Mouse (Mus musculus): ENCODE results near the gene Cnn2. TPM values are rescaled to one million over a fixed set of nuclear protein-coding genes. Genes with fewer than 3 reads are reported as not detected.
A peak's percentile ranks its signal among the peaks of the same experiment; 100 is the strongest.

The Cnn2 gene
- polyA plus RNA-seq, 1 experiment from 2014 or later: 320 TPM

- Histone ChIP-seq H3K36me3 (ENCODE audit: control insufficient read depth, insufficient read depth, low read length) (peaks cover 36% of the 10 kb centered on the region), H3K27ac (ENCODE audit: low read depth) (peak overlapping the region; percentile 17; the same call in 1 of the 2 replicates), H3K4me1 (replicated peaks; ENCODE audit: control insufficient read depth, insufficient read depth, low read length) (peaks cover 6% of the 10 kb centered on the region; the same call in 1 of the 2 replicates), H3K27me3 (replicated peaks; ENCODE audit: control insufficient read depth, insufficient read depth, low read length) (peaks cover 3% of the 10 kb centered on the region; the same call in 1 of the 2 replicates), H3K9me3 (ENCODE audit: control insufficient read depth, low read length) (no peaks in the 10 kb centered on the region), H3K9ac (ENCODE audit: low read length) (peak overlapping the region; percentile 37), H3K4me2 (ENCODE audit: low read length) (peak overlapping the region; percentile 54), H3K4me3 (ENCODE audit: low read depth, low read length) (peak overlapping the region; percentile 42)
- ATAC-seq (replicated peaks; ENCODE audit: low FRiP score, low TSS enrichment, low read depth): peak; percentile 58
- under 1% methylated on average over 35 of the region's 35 CpGs for WGBS
- peak; percentile 86 for DNase-seq (ENCODE audit: low spot score)
These were observed 8.8 kb downstream of the Cnn2 start for GRCm38 (mm10) chr10:79997034-79997760.

GRCm38 (mm10) chr10:79997819-79998218 lies 9.4 kb downstream of the Cnn2 start:
- Histone ChIP-seq H3K27ac (ENCODE audit: low read depth) (no peak overlapping the region), H3K36me3 (ENCODE audit: control insufficient read depth, insufficient read depth, low read length) (peaks cover 30% of the 10 kb centered on the region), H3K9ac (ENCODE audit: low read length) (peak overlapping the region; percentile 21; the same call in 1 of the 2 replicates), H3K4me1 (replicated peaks; ENCODE audit: control insufficient read depth, insufficient read depth, low read length) (peaks cover 6% of the 10 kb centered on the region; the same call in 1 of the 2 replicates), H3K4me3 (ENCODE audit: low read depth, low read length) (peak overlapping the region; percentile 42), H3K4me2 (ENCODE audit: low read length) (peak overlapping the region; percentile 54), H3K27me3 (replicated peaks; ENCODE audit: control insufficient read depth, insufficient read depth, low read length) (peaks cover 3% of the 10 kb centered on the region; the same call in 1 of the 2 replicates), H3K9me3 (ENCODE audit: control insufficient read depth, low read length) (no peaks in the 10 kb centered on the region)
- ATAC-seq (replicated peaks; ENCODE audit: low FRiP score, low TSS enrichment, low read depth) (0 out of 2 replicates have a peak, but pooled peaks have one; percentile 2), DNase-seq (ENCODE audit: low spot score) (no peak)
- WGBS: 6% methylated on average over 15 of the region's 15 CpGs

- WGBS: 69% methylated on average over 9 of the region's 9 CpGs
- Histone ChIP-seq H3K36me3 (ENCODE audit: control insufficient read depth, insufficient read depth, low read length) (no peaks in the 10 kb centered on the region), H3K4me2 (ENCODE audit: low read length) (no peak overlapping the region), H3K27me3 (replicated peaks; ENCODE audit: control insufficient read depth, insufficient read depth, low read length) (peaks cover 3% of the 10 kb centered on the region; the same call in 1 of the 2 replicates), H3K27ac (ENCODE audit: low read depth) (no peak overlapping the region), H3K9me3 (ENCODE audit: control insufficient read depth, low read length) (no peaks in the 10 kb centered on the region), H3K4me3 (ENCODE audit: low read depth, low read length) (no peak overlapping the region), H3K4me1 (replicated peaks; ENCODE audit: control insufficient read depth, insufficient read depth, low read length) (peaks cover 6% of the 10 kb centered on the region; the same call in 1 of the 2 replicates), H3K9ac (ENCODE audit: low read length) (no peak overlapping the region)
- ATAC-seq (replicated peaks; ENCODE audit: low FRiP score, low TSS enrichment, low read depth): no peak
- no peak for DNase-seq (ENCODE audit: low spot score)
These were observed 13.6 kb downstream of the Cnn2 start for GRCm38 (mm10) chr10:80001945-80002344.

DNA sequence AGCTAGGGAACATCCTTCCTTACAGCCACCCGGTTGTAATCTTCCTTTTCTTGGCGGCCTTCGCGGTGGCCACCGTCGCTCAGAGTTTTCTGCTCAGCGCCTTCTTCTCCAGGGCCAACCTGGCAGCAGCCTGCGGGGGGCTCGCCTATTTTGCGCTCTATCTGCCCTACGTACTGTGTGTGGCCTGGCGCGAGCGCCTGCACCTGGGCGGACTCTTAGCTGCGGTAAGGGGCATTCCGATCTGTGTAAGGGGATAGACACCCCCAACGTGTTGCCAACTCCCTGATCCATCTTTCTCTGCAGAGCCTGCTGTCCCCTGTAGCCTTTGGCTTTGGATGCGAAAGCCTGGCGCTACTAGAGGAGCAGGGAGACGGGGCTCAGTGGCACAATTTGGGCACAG lies 14.4 kb downstream of the Cnn2 start:
- DNase-seq (ENCODE audit: low spot score): no peak
- Histone ChIP-seq H3K4me1 (replicated peaks; ENCODE audit: control insufficient read depth, insufficient read depth, low read length) (peaks cover 2% of the 10 kb centered on the region; the same call in 1 of the 2 replicates), H3K9me3 (ENCODE audit: control insufficient read depth, low read length) (no peaks in the 10 kb centered on the region), H3K9ac (ENCODE audit: low read length) (0 out of 2 replicates have a peak overlapping the region, but pooled peaks have one; percentile 3), H3K36me3 (ENCODE audit: control insufficient read depth, insufficient read depth, low read length) (no peaks in the 10 kb centered on the region), H3K4me2 (ENCODE audit: low read length) (no peak overlapping the region), H3K27me3 (replicated peaks; ENCODE audit: control insufficient read depth, insufficient read depth, low read length) (peaks cover 3% of the 10 kb centered on the region; the same call in 1 of the 2 replicates), H3K4me3 (ENCODE audit: low read depth, low read length) (no peak overlapping the region), H3K27ac (ENCODE audit: low read depth) (no peak overlapping the region)
- ATAC-seq (replicated peaks; ENCODE audit: low FRiP score, low TSS enrichment, low read depth): no peak
- 29% methylated on average over 21 of the region's 21 CpGs for WGBS

- DNase-seq (ENCODE audit: low spot score) (no peak), ATAC-seq (replicated peaks; ENCODE audit: low FRiP score, low TSS enrichment, low read depth) (no peak)
- Histone ChIP-seq H3K9me3 (ENCODE audit: control insufficient read depth, low read length) (no peaks in the 10 kb centered on the region), H3K9ac (ENCODE audit: low read length) (no peak overlapping the region), H3K36me3 (ENCODE audit: control insufficient read depth, insufficient read depth, low read length) (no peaks in the 10 kb centered on the region), H3K27ac (ENCODE audit: low read depth) (no peak overlapping the region), H3K4me3 (ENCODE audit: low read depth, low read length) (no peak overlapping the region), H3K4me1 (replicated peaks; ENCODE audit: control insufficient read depth, insufficient read depth, low read length) (no peaks in the 10 kb centered on the region), H3K4me2 (ENCODE audit: low read length) (no peak overlapping the region), H3K27me3 (replicated peaks; ENCODE audit: control insufficient read depth, insufficient read depth, low read length) (peaks cover 3% of the 10 kb centered on the region; the same call in 1 of the 2 replicates)
- 63% methylated on average over 9 of the region's 9 CpGs for WGBS
These were observed 15.2 kb downstream of the Cnn2 start for GRCm38 (mm10) chr10:80003374-80004232.

- no peak for DNase-seq (ENCODE audit: low spot score)
- H3K27ac ChIP-seq (ENCODE audit: low read depth): no peak overlapping the region
- H3K36me3 ChIP-seq (ENCODE audit: control insufficient read depth, insufficient read depth, low read length): no peaks in the 10 kb centered on the region
- no peaks in the 10 kb centered on the region for H3K4me1 ChIP-seq (replicated peaks; ENCODE audit: control insufficient read depth, insufficient read depth, low read length)
- H3K4me2 ChIP-seq (ENCODE audit: low read length): no peak overlapping the region
- no peaks in the 10 kb centered on the region for H3K9me3 ChIP-seq (ENCODE audit: control insufficient read depth, low read length)
- no peak for ATAC-seq (replicated peaks; ENCODE audit: low FRiP score, low TSS enrichment, low read depth)
- 88% methylated on average over 8 of the region's 8 CpGs for WGBS
- H3K4me3 ChIP-seq (ENCODE audit: low read depth, low read length): no peak overlapping the region
- H3K27me3 ChIP-seq (replicated peaks; ENCODE audit: control insufficient read depth, insufficient read depth, low read length): peaks cover 3% of the 10 kb centered on the region; the same call in 1 of the 2 replicates
- H3K9ac ChIP-seq (ENCODE audit: low read length): no peak overlapping the region
These were observed 15.9 kb downstream of the Cnn2 start for GRCm38 (mm10) chr10:80004233-80004705.

- Histone ChIP-seq H3K4me1 (replicated peaks; ENCODE audit: control insufficient read depth, insufficient read depth, low read length) (no peaks in the 10 kb centered on the region), H3K27ac (ENCODE audit: low read depth) (no peak overlapping the region), H3K4me3 (ENCODE audit: low read depth, low read length) (no peak overlapping the region), H3K27me3 (replicated peaks; ENCODE audit: control insufficient read depth, insufficient read depth, low read length) (peaks cover 32% of the 10 kb centered on the region), H3K9ac (ENCODE audit: low read length) (no peak overlapping the region), H3K9me3 (ENCODE audit: control insufficient read depth, low read length) (peaks cover 17% of the 10 kb centered on the region), H3K4me2 (ENCODE audit: low read length) (no peak overlapping the region), H3K36me3 (ENCODE audit: control insufficient read depth, insufficient read depth, low read length) (peaks cover 12% of the 10 kb centered on the region; the same call in 1 of the 2 replicates)
- WGBS: 84% methylated on average over 6 of the region's 6 CpGs
- ATAC-seq (replicated peaks; ENCODE audit: low FRiP score, low TSS enrichment, low read depth): no peak
- DNase-seq (ENCODE audit: low spot score): no peak
These were observed 23.4 kb downstream of the Cnn2 start for GRCm38 (mm10) chr10:80011740-80012139.

GRCm38 (mm10) chr10:80013609-80014008 lies 25.2 kb downstream of the Cnn2 start:
- H3K9ac ChIP-seq (ENCODE audit: low read length): no peak overlapping the region
- no peak overlapping the region for H3K4me2 ChIP-seq (ENCODE audit: low read length)
- DNase-seq (ENCODE audit: low spot score): no peak
- peaks cover 32% of the 10 kb centered on the region for H3K27me3 ChIP-seq (replicated peaks; ENCODE audit: control insufficient read depth, insufficient read depth, low read length)
- H3K27ac ChIP-seq (ENCODE audit: low read depth): no peak overlapping the region
- no peak overlapping the region for H3K4me3 ChIP-seq (ENCODE audit: low read depth, low read length)
- no peak for ATAC-seq (replicated peaks; ENCODE audit: low FRiP score, low TSS enrichment, low read depth)
- H3K9me3 ChIP-seq (ENCODE audit: control insufficient read depth, low read length): peaks cover 17% of the 10 kb centered on the region
- WGBS: 41% methylated on average over 25 of the region's 25 CpGs
- H3K36me3 ChIP-seq (ENCODE audit: control insufficient read depth, insufficient read depth, low read length): peaks cover 12% of the 10 kb centered on the region; the same call in 1 of the 2 replicates
- H3K4me1 ChIP-seq (replicated peaks; ENCODE audit: control insufficient read depth, insufficient read depth, low read length): no peaks in the 10 kb centered on the region; the same call in 1 of the 2 replicates
